In the genomic region with DNA sequence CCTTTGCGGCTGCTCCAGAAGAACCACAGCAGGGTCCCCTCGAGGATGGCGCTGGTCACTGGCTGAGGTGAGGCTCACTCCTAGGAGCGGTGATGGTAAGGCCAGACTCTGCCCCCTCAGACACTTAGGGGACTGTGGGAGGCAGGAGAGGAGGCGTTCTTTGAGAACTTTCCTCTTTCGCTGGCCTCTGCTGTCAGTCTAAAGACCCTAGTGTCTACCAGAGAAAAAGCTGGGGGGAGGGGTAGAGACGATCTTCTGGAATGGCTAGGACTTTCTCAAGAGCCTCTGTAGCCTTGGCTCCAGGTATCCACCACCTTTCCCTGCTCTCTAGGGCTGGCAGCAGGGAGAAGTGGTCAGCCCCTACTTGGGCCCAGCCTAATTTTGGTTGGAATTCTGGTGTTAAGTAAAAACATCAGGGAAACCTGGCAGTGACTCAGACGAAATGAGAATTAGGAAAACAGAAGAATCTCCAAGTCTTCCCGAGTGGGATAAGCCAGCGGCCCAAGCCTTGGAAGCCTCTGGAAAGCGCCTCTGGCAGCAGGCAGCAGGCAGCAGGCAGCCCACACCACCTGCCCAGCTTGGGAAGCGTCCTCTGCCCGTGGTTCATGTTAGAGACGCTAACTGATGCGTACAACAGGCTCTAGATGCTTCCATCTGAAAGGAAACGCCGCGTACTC, we compare ENCODE assay signal across 23 mouse cellular contexts. TPM values are rescaled to one million over a fixed set of nuclear protein-coding genes. Genes with fewer than 3 reads are reported as not detected.
DNase-seq lines count a peak whose midpoint lies in the region; ATAC-seq lines count a peak whose summit lies in the region.
"Had no signal": no experiment of that assay in that cellular context is flagged by ENCODE, and none has a peak within 500 bp of the region (broad histone marks: within the 10 kb centered on the region; RNA-seq: fewer than 3 reads in every experiment).

No protein-coding gene starts in this region.

- no peak overlapping the region for H3K4me2 ChIP-seq in embryonic facial prominence, embryonic 13.5 days
- H3K4me2 ChIP-seq: heart, embryonic 15.5 days; hindbrain, embryonic 13.5 days; midbrain, embryonic 15.5 days; neural tube, embryonic 15.5 days; stomach, embryonic 15.5 days had no signal

- H3K4me3 ChIP-seq in embryonic facial prominence, embryonic 13.5 days, result no peak overlapping the region
- H3K4me3 ChIP-seq: heart, embryonic 15.5 days; hindbrain, embryonic 13.5 days; megakaryocyte, embryonic 14.5 days; midbrain, embryonic 15.5 days; neural tube, embryonic 15.5 days; stomach, embryonic 15.5 days had no signal

- H3K27ac ChIP-seq in embryonic facial prominence, embryonic 13.5 days, result peak overlapping the region; percentile 78
- H3K27ac ChIP-seq: heart, embryonic 15.5 days; hindbrain, embryonic 13.5 days; midbrain, embryonic 15.5 days; neural tube, embryonic 15.5 days; stomach, embryonic 15.5 days had no signal

- H3K27me3 ChIP-seq in embryonic facial prominence, embryonic 13.5 days, result no peaks in the 10 kb centered on the region
- H3K27me3 ChIP-seq: heart, embryonic 15.5 days; hindbrain, embryonic 13.5 days; midbrain, embryonic 15.5 days; neural tube, embryonic 15.5 days; stomach, embryonic 15.5 days had no signal

- 64% methylated on average over 18 of the region's 18 CpGs for WGBS in embryonic facial prominence, embryonic 13.5 days

- peaks cover 14% of the 10 kb centered on the region for H3K4me1 ChIP-seq in embryonic facial prominence, embryonic 13.5 days
- H3K4me1 ChIP-seq: heart, embryonic 15.5 days; hindbrain, embryonic 13.5 days; megakaryocyte, embryonic 14.5 days; midbrain, embryonic 15.5 days; neural tube, embryonic 15.5 days; stomach, embryonic 15.5 days had no signal

- ATAC-seq in embryonic facial prominence, embryonic 13.5 days (ENCODE audit: insufficient number of reproducible peaks, insufficient read depth, low FRiP score, low TSS enrichment, low read depth), result no peak
- ATAC-seq: inflammation-experienced regulatory T-cells, adult 6 months; liver, postnatal 0 days; midbrain, embryonic 15.5 days had no signal

- no peak overlapping the region for H3K9ac ChIP-seq in embryonic facial prominence, embryonic 13.5 days
- H3K9ac ChIP-seq: heart, embryonic 15.5 days; hindbrain, embryonic 13.5 days; liver, postnatal 0 days; midbrain, embryonic 15.5 days; neural tube, embryonic 15.5 days; stomach, embryonic 15.5 days had no signal

- H3K9me3 ChIP-seq in embryonic facial prominence, embryonic 13.5 days, result peaks cover 11% of the 10 kb centered on the region
- H3K9me3 ChIP-seq: midbrain, embryonic 15.5 days; stomach, embryonic 15.5 days had no signal

- intact Hi-C loops in heart, postnatal 14 days (cut with DNase I), result no loop called here
- intact Hi-C loops in gastrocnemius, postnatal 14 days (cut with DNase I; ENCODE audit: low total_unique reads), result no loop called here
- intact Hi-C loops in left cerebral cortex, postnatal 36 days (cut with DNase I), result no loop called here

- H3K36me3 ChIP-seq in embryonic facial prominence, embryonic 13.5 days, result no peaks in the 10 kb centered on the region
- H3K36me3 ChIP-seq: heart, embryonic 15.5 days; hindbrain, embryonic 13.5 days; midbrain, embryonic 15.5 days; neural tube, embryonic 15.5 days; stomach, embryonic 15.5 days had no signal

- DNase-seq in heart, adult 9 months (ENCODE audit: low spot score in 2 of 2), result peak; percentile 34 to 43
- no peak for DNase-seq in heart, postnatal 14 days
- DNase-seq in gastrocnemius, postnatal 14 days, result peak; percentile 53
- peak; percentile 73 for DNase-seq in skeletal muscle tissue, adult 2 months (ENCODE audit: low read depth, low spot score)
- DNase-seq in left cerebral cortex, postnatal 36 days (ENCODE audit: low spot score in 2 of 2), result no peak
- no peak for DNase-seq in frontal cortex, adult 2 months (ENCODE audit: extremely low spot score in 1 of 2, low spot score in 1 of 2)
- DNase-seq: adrenal gland, adult 2 months; cerebellum, adult 2 months; kidney, adult 8-10 months; kidney, postnatal 36 days; liver; liver, postnatal 0 days; lung, postnatal 10 days; right cerebral cortex, postnatal 14 days; thymus, adult 18-20 months had no signal

RNA-seq across cellular contexts. Expression of a gene that starts 50.9 kb away (rescaled TPM):
- total RNA-seq in heart, postnatal 14 days (2021), result 10 to 100 TPM; 40.2 to 42.5 TPM
- 23.5 and 24.1 TPM in 2 replicates for polyA plus RNA-seq in embryonic facial prominence, embryonic 13.5 days (2015; fragmentation: Nextera tagmentation; extraction: Ambion mirVana)
- 10 to 100 TPM; 26.8 to 27.2 TPM for total RNA-seq in gastrocnemius, postnatal 14 days (2021)
- total RNA-seq in left cerebral cortex, postnatal 36 days (2021), result 10 to 100 TPM; 66.8 to 77.1 TPM
- polyA plus RNA-seq in frontal cortex, adult 2 months (2012; rRNA removed), result 43.9 and 44.5 TPM in 2 replicates

Comparison
In these comparisons a context has a peak if more than half of its experiments do, and no peak if none do; other contexts are left out.
1. DNase-seq: peak in heart, adult 9 months (2 of 2), gastrocnemius, postnatal 14 days (single experiment) and skeletal muscle tissue, adult 2 months (single experiment); none in heart, postnatal 14 days (0 of 2), left cerebral cortex, postnatal 36 days (0 of 2) and frontal cortex, adult 2 months (0 of 2).